Mouse (Mus musculus): ENCODE results near the gene Rasal3. TPM values are rescaled to one million over a fixed set of nuclear protein-coding genes. Genes with fewer than 3 reads are reported as not detected.

Rasal3 gene
- total RNA-seq, 2 experiments from 2014 or later: 0.06 to 0.31 TPM

DNA sequence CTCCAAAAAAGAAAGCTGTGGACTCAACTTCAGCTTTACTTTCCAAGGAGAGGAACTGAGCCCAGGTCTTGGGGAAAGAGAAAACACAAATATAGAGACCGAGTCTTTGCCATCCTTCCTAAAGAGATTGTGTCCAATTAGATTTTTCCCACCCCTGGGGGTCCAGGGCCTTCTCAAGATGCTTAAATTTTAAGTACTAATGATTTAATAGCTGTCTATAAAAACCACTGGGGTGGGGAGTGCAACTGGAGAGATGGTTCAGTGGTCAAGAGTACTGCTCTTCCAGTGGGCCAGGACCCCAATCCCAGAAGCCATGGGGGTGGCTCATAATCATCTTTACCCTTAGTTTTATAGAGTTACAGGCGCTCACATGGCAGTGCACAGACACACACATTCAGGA lies 55.0 kb downstream of the Rasal3 start:
- no peak for DNase-seq
- TF ChIP-seq CTCF (IDR thresholded peaks at IDR 0.05): no peak
- intact Hi-C loops (cut with DNase I): loop anchor here (2.0 kb wide), 2 partner anchors 84 to 146 kb away; no protein-coding TSS in a partner anchor
- Histone ChIP-seq H3K27ac (peak overlapping the region; percentile 99; the same call in 1 of the 2 replicates), H3K4me3 (peak overlapping the region; percentile 90)

DNA sequence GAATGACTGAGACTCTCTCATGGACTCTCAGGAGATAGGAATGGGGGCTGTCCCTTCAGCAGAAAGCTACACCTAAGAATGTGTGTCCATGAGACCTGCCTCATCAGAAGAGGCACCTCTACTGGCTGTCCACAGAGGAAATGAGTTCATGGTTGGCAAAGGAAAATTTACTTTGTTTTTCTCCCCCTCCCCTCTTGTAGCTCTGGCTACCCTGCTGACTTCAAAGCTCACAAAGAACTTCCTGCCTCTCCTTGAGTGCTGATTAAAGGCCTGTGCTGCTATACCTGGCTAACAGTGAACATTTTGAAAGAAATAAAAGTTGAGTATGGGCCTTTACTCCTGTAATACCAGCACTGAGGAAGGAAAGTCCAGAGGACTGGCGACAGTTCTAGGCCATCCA lies 62.3 kb downstream of the Rasal3 start:
- DNase-seq: no peak
- no peak overlapping the region for H3K4me3 ChIP-seq
- intact Hi-C loops (cut with DNase I): no loop called here
- no peak for TF ChIP-seq CTCF (IDR thresholded peaks at IDR 0.05)
- no peak overlapping the region for H3K27ac ChIP-seq

Small RNAs within 50 kb of the gene (microRNA-seq; reads per million reads assigned to microRNA genes)
- gene Gm22201: not detected

Other genes starting within 250 kb of the Rasal3 start
- gene Notch3, start 236.7 kb downstream of the Rasal3 start, total RNA-seq (2021): 10 to 100 TPM; 10.7 to 14.8 TPM
- under 1 TPM; 0.25 to 0.61 TPM for gene Ephx3, start 214.0 kb downstream of the Rasal3 start, total RNA-seq (2021)
- 10 to 100 TPM; 45.8 to 47.4 TPM for gene Brd4, start 118.9 kb downstream of the Rasal3 start, total RNA-seq (2021)
- 10 to 100 TPM; 33.2 to 40.2 TPM for gene Akap8, start 82.3 kb downstream of the Rasal3 start, total RNA-seq (2021)
- gene Akap8l, start 53.0 kb downstream of the Rasal3 start, total RNA-seq (2021): 10 to 100 TPM; 34.5 to 43.4 TPM
- 10 to 100 TPM; 13.0 to 13.7 TPM for gene Wiz, start 14.1 kb downstream of the Rasal3 start, total RNA-seq (2021)
- not detected for gene Pglyrp2, start 20.6 kb upstream of the Rasal3 start, total RNA-seq (2021)
- 1 to 10 TPM in 1 of 2 experiments, under 1 TPM in 1; 0.33 to 2.3 TPM for gene Cyp4f39, start 49.1 kb upstream of the Rasal3 start, total RNA-seq (2021)
- 1 to 10 TPM; 1.5 to 2.2 TPM for gene Cyp4f17, start 102.5 kb upstream of the Rasal3 start, total RNA-seq (2021)
- 1 to 10 TPM; 1.1 to 2.3 TPM for gene Cyp4f16, start 133.0 kb upstream of the Rasal3 start, total RNA-seq (2021)
- gene Cyp4f37, start 217.7 kb upstream of the Rasal3 start, total RNA-seq (2021): not detected